Mouse (Mus musculus) olfactory bulb, adult 2 months (tissue): ENCODE measurements at regions not wholly inside any gene's neighbourhood (a gene's known extent, or its start where the extent isn't known, plus 50 kb on each side); places are given as distances from the start of the nearest gene placed in this dataset.

Source experiments
- H3K27ac ChIP-seq: fragments of 200-500 bp; 2 replicates; pipeline ENCODE4 v1.5.1; 2012; ENCODE audit warnings: low read depth, low read length; ENCODE audit not compliant: insufficient read depth
- H3K4me1 ChIP-seq: fragments of 200-500 bp; 2 replicates; pipeline ENCODE4 v1.6.1; 2012; ENCODE audit warnings: low read length; ENCODE audit not compliant: control insufficient read depth, insufficient read depth
- H3K4me3 ChIP-seq: fragments of 200-500 bp; 2 replicates; pipeline ENCODE4 v1.5.1; 2012; ENCODE audit warnings: mild to moderate bottlenecking, low read depth, low read length, moderate library complexity; ENCODE audit not compliant: insufficient read depth
- CTCF ChIP-seq: fragments of 200-500 bp; IDR thresholded peaks from 2 replicates; pipeline ENCODE4 v1.5.1; 2012; ENCODE audit warnings: low read depth, mild to moderate bottlenecking, low read length, moderate library complexity; ENCODE audit not compliant: insufficient read depth
- POLR2A ChIP-seq: fragments of 200-500 bp; IDR thresholded peaks from 2 replicates; pipeline ENCODE4 v1.6.1; 2012; ENCODE audit warnings: mild to moderate bottlenecking, low read depth, low read length, moderate library complexity; ENCODE audit not compliant: insufficient read depth
- WGBS: fragments of 180-500 bp; shearing (Covaris S2); methylation state at CpG from one replicate; pipeline ENCODE4 v1.1.7; 2018; 5-methylcytosine and 5-hydroxymethylcytosine counted together

DNA sequence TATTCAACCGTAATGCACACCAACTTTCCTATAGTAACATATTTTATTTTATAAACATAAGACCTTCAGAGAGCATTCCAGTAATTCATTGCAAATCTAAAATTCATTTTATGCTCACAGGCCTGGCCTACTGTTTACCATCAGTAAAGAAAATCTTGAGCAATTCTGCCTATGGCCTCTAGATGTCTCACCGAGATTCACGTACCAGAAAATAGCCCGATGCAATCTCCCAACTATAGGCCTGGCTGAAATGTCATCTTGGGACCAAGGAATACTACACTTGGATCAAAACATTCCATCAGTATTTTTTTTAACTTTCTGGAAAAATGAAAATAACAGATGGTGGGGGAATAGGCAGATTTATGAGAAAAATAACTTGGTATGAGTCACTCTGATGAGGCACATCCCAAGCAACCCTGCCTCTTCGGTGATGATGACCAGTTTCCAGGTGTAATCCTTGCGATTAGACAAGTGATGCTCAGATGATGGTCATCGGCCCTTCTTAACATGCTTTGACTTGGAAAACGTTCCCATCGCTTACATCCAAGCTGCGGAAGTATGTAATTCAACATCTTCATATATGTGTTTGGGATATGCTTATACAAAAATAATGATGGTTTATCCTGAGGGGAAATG is 439.9 kb downstream of the Nyap2 start:
- H3K4me3 ChIP-seq, result no peak overlapping the region
- no peak for TF ChIP-seq POLR2A
- TF ChIP-seq CTCF, result no peak
- H3K27ac ChIP-seq, result no peak overlapping the region
- no peaks in the 10 kb centered on the region for H3K4me1 ChIP-seq
- 56% methylated on average over 10 of the region's 10 CpGs for WGBS

DNA sequence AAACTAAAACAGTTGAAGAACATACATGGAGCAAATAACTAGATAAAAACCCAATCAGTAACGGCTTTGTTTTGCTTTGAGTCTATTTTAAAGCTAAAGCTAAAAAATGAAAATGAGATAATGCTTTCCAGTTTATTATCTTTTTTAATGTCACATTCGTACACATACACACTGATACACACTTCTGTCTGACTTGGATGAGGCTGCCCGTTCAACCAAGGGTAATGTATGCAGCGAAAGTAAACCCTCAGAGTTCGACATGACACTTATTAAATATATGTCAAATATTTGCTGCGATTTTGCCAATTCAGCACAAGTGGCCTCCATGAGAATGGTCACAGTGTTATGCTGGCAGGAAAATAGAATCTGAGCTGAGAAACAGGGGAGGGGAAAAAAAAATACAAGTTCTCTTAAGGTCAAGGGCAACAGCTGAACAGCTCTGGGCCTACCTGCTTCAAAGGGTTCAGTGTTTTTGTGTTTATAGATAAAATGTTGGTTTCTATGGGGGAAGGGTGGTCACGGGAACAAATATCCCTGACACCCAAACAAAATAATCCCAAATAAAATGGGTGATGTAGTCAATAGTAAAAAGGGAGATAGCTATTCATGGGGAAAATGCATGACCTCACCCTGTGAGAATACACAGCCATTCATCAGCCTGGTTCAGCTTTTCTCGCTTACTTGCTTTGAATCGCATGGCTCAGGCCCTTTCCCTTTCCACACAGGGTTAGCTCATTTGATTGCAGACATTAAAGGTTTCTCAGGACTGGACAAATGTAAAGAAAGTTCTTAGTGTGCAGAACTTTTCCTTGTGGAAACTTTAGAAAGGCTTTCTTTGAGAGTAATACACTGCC is 443.9 kb downstream of the Nyap2 start:
- Histone ChIP-seq H3K27ac (no peak overlapping the region), H3K4me3 (no peak overlapping the region), H3K4me1 (no peaks in the 10 kb centered on the region)
- TF ChIP-seq CTCF, result no peak
- no peak for TF ChIP-seq POLR2A
- WGBS, result 71% methylated on average over 9 of the region's 9 CpGs

GRCm38 (mm10) chr1:81522929-81523328 is 446.2 kb downstream of the Nyap2 start:
- 54% methylated on average over 3 of the region's 3 CpGs for WGBS
- TF ChIP-seq POLR2A (no peak), CTCF (no peak)
- H3K27ac ChIP-seq, result no peak overlapping the region
- H3K4me3 ChIP-seq, result no peak overlapping the region
- no peaks in the 10 kb centered on the region for H3K4me1 ChIP-seq

GRCm38 (mm10) chr1:81525821-81526220 is 449.1 kb downstream of the Nyap2 start:
- no peak for TF ChIP-seq POLR2A
- TF ChIP-seq CTCF, result no peak
- Histone ChIP-seq H3K27ac (no peak overlapping the region), H3K4me3 (no peak overlapping the region), H3K4me1 (no peaks in the 10 kb centered on the region)

DNA sequence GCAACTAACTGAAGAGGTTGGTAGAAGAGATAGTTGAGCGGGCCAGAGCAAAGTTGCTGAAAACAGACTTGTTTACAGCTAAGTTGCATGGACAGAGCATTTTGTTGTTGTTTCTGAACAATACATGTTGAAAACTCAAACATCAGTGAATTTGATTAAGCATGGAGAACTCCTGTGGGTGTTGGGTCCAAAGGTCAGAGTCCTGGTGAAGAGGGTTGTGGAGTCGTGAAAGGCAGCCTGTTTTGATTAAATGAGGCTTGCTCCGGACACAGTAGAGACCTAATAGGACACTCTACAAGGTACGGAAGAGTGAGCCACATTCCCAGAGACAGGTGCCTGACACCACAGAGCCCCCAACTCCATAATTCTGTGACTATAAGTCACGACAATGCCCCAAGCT is 461.1 kb downstream of the Nyap2 start:
- Histone ChIP-seq H3K4me1 (no peaks in the 10 kb centered on the region), H3K27ac (no peak overlapping the region), H3K4me3 (no peak overlapping the region)
- whole genome bisulfite sequencing, result 83% methylated on average over 5 of the region's 5 CpGs
- TF ChIP-seq POLR2A (no peak), CTCF (no peak)

DNA sequence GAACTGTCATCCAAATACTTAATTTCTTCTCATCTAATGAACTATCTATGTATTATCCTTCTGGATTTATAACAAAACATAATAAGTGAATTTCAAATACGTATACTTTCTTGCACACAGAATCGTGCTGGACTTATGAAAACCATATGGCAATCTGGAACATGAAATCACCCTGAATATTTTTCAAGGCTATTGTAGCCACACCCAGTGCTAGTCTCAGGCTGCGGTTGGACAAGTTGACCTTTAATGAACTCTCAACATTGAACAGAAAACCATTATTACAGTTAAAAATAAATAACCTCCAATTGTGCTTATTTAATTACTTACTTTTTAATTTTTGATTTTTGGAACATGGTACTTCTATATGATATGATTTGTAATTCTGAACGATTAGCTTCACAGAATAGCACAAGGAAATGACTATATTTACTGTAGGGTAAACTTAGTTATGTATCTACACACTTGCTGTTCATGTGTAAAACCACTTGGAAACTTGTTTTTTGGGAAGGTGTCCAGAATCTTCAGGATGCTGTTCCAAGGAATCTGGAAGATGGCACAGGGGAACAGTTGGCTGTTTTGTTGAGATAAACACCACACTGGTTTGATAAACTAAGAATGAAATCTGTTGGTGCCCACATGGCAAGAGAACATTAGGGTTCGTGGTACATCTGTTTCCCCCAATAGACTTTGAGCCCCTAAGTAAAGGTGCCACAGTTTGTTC is 463.0 kb downstream of the Nyap2 start:
- TF ChIP-seq CTCF (no peak), POLR2A (no peak)
- Histone ChIP-seq H3K27ac (no peak overlapping the region), H3K4me1 (no peaks in the 10 kb centered on the region), H3K4me3 (no peak overlapping the region)
- WGBS, result 85% methylated on average over 5 of the region's 5 CpGs

DNA sequence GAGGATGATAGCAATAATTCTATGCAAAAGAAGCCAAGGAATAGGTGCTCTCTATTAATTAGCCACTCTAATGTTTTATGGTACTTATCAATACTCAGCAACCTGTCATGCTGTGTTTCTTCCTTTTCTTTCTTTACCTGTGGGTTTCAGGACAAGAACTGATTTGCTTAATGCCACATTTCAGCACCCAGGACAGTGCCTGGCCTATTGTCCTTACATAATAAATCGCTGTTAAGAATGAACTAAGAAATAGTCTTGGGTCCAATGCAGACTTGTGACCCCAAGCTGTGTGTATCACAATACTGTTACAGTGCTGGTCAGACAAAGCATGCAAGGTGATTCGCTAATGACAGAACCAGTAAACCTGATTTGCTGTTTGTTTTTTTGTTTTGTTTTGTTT is 472.2 kb downstream of the Nyap2 start:
- H3K4me3 ChIP-seq, result no peak overlapping the region
- 73% methylated on average over 2 of the region's 2 CpGs for WGBS
- TF ChIP-seq POLR2A (no peak), CTCF (no peak)
- no peaks in the 10 kb centered on the region for H3K4me1 ChIP-seq
- H3K27ac ChIP-seq, result no peak overlapping the region

DNA sequence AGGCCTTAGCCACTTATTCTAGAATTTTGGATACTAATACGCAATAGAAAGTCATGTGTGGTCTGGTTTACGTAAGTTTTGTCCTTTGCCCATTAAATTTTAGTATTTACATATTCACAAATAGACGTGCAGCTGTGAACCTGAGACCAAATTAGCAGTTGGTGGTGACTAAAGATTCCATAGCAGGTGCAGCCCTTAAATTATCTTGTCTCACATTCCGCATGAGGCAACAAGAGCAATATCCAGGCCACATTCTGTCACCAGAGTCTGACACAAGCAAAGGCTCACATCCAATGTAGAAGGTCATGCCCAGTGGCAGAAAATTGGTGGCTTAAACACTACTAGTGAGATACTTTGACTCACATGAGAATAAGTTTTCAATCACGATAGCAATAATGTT is 473.0 kb downstream of the Nyap2 start:
- Histone ChIP-seq H3K4me1 (no peaks in the 10 kb centered on the region), H3K4me3 (no peak overlapping the region), H3K27ac (no peak overlapping the region)
- 56% methylated on average over 5 of the region's 5 CpGs for WGBS
- TF ChIP-seq POLR2A (no peak), CTCF (no peak)

- TF ChIP-seq CTCF, result no peak
- TF ChIP-seq POLR2A, result no peak
- no peak overlapping the region for H3K27ac ChIP-seq
- no peak overlapping the region for H3K4me3 ChIP-seq
- WGBS, result 94% methylated on average over 3 of the region's 3 CpGs
- H3K4me1 ChIP-seq, result no peaks in the 10 kb centered on the region
Measured at GRCm38 (mm10) chr1:81552731-81553130, 476.0 kb downstream of the Nyap2 start.
